Mouse (Mus musculus) myocyte (in vitro differentiated cells): ENCODE results near the gene Ifna5. TPM values are rescaled to one million over a fixed set of nuclear protein-coding genes. Genes with fewer than 3 reads are reported as not detected.
"Not testable (repeated sequence)": the region's sequence is repeated elsewhere in the genome, so short reads cannot be mapped to it uniquely, and the experiment has no call there.

Experiments used
- H3K27me3 ChIP-seq: one replicate; pipeline ENCODE4 v1.6.1; 2011; ENCODE audit not compliant: control insufficient read depth, insufficient read depth, insufficient read length
- H3K36me3 ChIP-seq: one replicate; pipeline ENCODE4 v1.6.1; 2011; ENCODE audit not compliant: control insufficient read depth, insufficient read depth
- H3K4me2 ChIP-seq: one replicate; pipeline ENCODE4 v1.6.1; 2011; ENCODE audit warnings: low read depth, control low read depth
- H3K4me3 ChIP-seq: one replicate; pipeline ENCODE4 v1.5.1; 2011; ENCODE audit warnings: mild to moderate bottlenecking, control low read depth, moderate library complexity
- H3K79me2 ChIP-seq: one replicate; pipeline ENCODE4 v1.6.1; 2011; ENCODE audit not compliant: control insufficient read depth, insufficient read depth
- H3ac ChIP-seq: one replicate; pipeline ENCODE4 v1.6.1; 2011; ENCODE audit not compliant: control insufficient read depth, insufficient read length
- polyA plus RNA-seq: library from polyadenylated mRNA; unstranded; fragments of >200 nt; fragmentation: generic; extraction: Trizol; gene quantifications from one replicate; pipeline ENCODE4 v1.2.1, GENCODE M21; 2012; ENCODE audit warnings: missing spikeins

Gene Ifna5
- not detected for polyA plus RNA-seq

DNA sequence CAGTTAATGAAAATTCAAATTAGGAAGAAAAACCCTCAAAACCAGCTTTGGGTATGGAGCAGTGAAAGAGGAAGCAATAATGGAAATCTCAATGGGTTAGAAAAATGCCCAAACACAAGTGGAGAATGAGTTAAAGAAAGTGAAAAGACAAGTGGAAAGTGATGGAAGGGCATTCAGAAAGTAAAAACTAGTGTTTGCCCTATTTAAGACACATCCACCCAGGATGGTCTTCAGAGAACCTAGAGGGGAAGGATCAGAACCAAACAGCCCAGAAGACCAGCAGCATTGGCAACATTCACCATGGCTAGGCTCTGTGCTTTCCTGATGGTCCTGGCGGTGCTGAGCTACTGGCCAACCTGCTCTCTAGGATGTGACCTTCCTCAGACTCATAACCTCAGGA, at the start of gene Ifna5:
Gene Ifna5, plus strand, starts transcription at position 301 of the 400 bp plus-strand sequence.
- not testable (repeated sequence) for H3K27me3 ChIP-seq, H3K4me2 ChIP-seq, H3K79me2 ChIP-seq, H3K4me3 ChIP-seq, H3ac ChIP-seq, H3K36me3 ChIP-seq

DNA sequence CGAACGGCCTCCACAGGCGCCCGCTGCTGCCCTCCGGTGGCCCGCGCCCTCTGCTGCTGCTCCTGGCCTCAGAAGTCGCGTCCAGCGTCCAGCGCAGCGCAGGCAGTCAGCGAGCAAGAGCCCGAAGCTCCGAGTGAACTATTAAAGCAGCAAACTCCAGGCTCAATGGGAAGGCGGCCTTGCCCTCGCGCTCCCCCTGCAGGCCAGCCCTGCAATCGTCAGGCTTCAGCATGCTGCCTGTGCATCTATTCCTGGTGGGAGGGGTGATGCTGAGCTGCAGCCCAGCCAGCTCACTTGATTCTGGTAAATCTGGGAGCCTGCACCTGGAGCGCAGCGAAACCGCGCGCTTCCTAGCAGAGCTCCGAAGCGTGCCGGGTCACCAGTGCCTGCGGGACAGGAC, 46.9 kb upstream of the Ifna5 start, which contains the start of gene Gm13277:
Gene Gm13277, plus strand, starts transcription at position 231 of the 400 bp plus-strand sequence.
- not testable (repeated sequence) for H3ac ChIP-seq, H3K4me3 ChIP-seq, H3K27me3 ChIP-seq, H3K36me3 ChIP-seq, H3K79me2 ChIP-seq, H3K4me2 ChIP-seq

- not testable (repeated sequence) for H3K79me2 ChIP-seq, H3K27me3 ChIP-seq, H3K4me2 ChIP-seq, H3K4me3 ChIP-seq, H3ac ChIP-seq, H3K36me3 ChIP-seq
Observed at GRCm38 (mm10) chr4:88791250-88791649, 44.1 kb upstream of the Ifna5 start, which contains the start of gene Gm13278. TSS of gene Gm13278 (plus strand) at chr4:88791550.

- not testable (repeated sequence) for H3K27me3 ChIP-seq, H3K36me3 ChIP-seq, H3K4me2 ChIP-seq, H3ac ChIP-seq, H3K79me2 ChIP-seq, H3K4me3 ChIP-seq
Observed at GRCm38 (mm10) chr4:88793936-88794675, 41.2 kb upstream of the Ifna5 start, which contains the start of gene Gm13275. TSS of gene Gm13275 (plus strand) at chr4:88794487.

GRCm38 (mm10) chr4:88797097-88797496, 38.2 kb upstream of the Ifna5 start, which contains the start of gene Gm13279:
TSS of gene Gm13279 (plus strand) at chr4:88797397.
- H3K4me3 ChIP-seq, H3K79me2 ChIP-seq, H3K27me3 ChIP-seq, H3ac ChIP-seq, H3K4me2 ChIP-seq, H3K36me3 ChIP-seq: not testable (repeated sequence)

DNA sequence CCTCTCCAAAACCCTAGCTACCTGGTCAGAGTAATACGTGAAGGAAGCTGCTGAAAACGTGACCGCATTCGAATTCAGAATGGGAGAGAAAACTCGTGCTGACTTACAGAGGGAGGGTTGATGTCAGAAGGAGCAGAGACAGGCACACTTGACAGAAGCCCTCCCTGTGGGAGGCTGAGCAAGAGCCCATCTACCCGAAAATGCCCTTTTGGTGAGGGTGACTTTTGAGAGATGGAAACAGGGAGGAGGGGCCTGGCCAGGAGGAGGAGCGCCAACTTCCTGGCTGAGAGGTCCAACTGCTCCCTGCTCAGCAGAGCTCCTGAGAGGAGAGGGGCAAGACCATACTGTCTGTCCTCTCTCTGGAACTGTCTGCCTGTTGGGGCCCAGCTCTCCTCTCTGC, 36.0 kb upstream of the Ifna5 start, which contains the start of gene Gm13285:
Gene Gm13285, plus strand, starts transcription at position 301 of the 400 bp plus-strand sequence.
- not testable (repeated sequence) for H3K79me2 ChIP-seq, H3ac ChIP-seq, H3K36me3 ChIP-seq, H3K4me2 ChIP-seq, H3K27me3 ChIP-seq, H3K4me3 ChIP-seq

DNA sequence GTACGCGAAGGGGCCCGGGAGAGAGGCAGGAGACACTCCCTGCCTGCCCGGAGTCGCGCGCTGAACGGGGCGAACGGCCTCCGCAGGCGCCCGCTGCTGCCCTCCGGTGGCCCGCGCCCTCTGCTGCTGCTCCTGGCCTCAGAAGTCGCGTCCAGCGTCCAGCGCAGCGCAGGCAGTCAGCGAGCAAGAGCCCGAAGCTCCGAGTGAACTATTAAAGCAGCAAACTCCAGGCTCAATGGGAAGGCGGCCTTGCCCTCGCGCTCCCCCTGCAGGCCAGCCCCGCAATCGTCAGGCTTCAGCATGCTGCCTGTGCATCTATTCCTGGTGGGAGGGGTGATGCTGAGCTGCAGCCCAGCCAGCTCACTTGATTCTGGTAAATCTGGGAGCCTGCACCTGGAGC, 32.4 kb upstream of the Ifna5 start, which contains the start of gene Gm13287:
Gene Gm13287, plus strand, starts transcription at position 301 of the 400 bp plus-strand sequence.
- not testable (repeated sequence) for H3ac ChIP-seq, H3K27me3 ChIP-seq, H3K36me3 ChIP-seq, H3K4me3 ChIP-seq, H3K4me2 ChIP-seq, H3K79me2 ChIP-seq

GRCm38 (mm10) chr4:88805231-88805630, 30.1 kb upstream of the Ifna5 start, which contains the start of gene Gm13288:
TSS of gene Gm13288 (plus strand) at chr4:88805531.
- H3ac ChIP-seq, H3K27me3 ChIP-seq, H3K4me2 ChIP-seq, H3K4me3 ChIP-seq, H3K79me2 ChIP-seq, H3K36me3 ChIP-seq: not testable (repeated sequence)

DNA sequence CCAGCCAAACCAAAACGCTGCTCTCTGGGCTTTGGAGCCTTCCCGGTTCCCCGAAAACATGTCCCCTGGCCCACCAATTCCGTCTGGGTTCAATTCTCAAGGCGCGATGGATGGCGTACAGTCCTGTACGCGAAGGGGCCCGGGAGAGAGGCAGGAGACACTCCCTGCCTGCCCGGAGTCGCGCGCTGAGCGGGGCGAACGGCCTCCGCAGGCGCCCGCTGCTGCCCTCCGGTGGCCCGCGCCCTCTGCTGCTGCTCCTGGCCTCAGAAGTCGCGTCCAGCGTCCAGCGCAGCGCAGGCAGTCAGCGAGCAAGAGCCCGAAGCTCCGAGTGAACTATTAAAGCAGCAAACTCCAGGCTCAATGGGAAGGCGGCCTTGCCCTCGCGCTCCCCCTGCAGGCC, 29.6 kb upstream of the Ifna5 start:
- not testable (repeated sequence) for H3K4me2 ChIP-seq, H3ac ChIP-seq, H3K79me2 ChIP-seq, H3K4me3 ChIP-seq, H3K27me3 ChIP-seq, H3K36me3 ChIP-seq
